Comparison of ENCODE assay signal across 11 mouse cellular contexts in the genomic region with DNA sequence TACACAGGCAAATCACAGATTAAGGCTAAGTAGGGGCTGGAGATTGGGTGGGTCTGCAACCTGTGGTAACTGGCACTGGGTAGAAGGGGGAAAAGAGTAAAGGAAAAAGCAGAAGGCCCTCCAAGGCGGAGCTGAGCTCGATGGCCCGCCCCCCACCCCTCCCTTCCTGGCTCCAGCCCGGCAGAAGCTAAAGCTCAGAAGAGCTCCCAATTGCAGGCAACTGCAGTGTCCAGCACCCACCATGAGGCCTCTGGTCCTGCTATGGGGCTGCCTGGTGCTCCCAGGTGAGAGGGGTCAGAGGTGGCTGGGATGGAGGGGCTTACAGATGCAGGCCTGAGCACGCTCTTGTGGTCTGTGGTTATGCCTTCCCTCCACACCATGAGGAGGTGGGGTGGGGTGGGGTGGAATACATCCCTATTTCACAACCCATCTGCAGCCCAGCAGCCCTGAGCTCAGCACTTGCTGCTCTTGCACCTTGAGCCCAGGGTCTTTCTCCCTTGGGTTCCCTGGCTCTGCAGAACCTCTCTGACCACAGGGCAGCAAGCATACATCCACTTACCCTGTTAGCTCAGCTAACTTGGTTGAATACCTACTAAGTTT. TPM values are rescaled to one million over a fixed set of nuclear protein-coding genes. Genes with fewer than 3 reads are reported as not detected.
DNase-seq lines count a peak whose midpoint lies in the region; ATAC-seq and TF ChIP-seq lines count a peak whose summit lies in the region.
"Had no signal": no experiment of that assay in that cellular context is flagged by ENCODE, and none has a peak within 500 bp of the region (broad histone marks: within the 10 kb centered on the region; RNA-seq: fewer than 3 reads in every experiment).

A gene (plus strand): TSS at position 160 of the 600 bp plus-strand sequence.

- 51% methylated on average over 5 of the region's 5 CpGs for WGBS in heart, embryonic 11.5 days (ENCODE audit: insufficient replicate concordance)
- WGBS in heart, embryonic 14.5 days, result 62% methylated on average over 4 of the region's 5 CpGs
- WGBS in neural tube, embryonic 15.5 days, result 72% methylated on average over 5 of the region's 5 CpGs
- 66% methylated on average over 5 of the region's 5 CpGs for WGBS in hindbrain, postnatal 0 days

- no peak within 1 kb of the TSS for H3K9ac ChIP-seq in heart, embryonic 11.5 days (ENCODE audit: low read depth, low read length)
- no peak within 1 kb of the TSS for H3K9ac ChIP-seq in heart, embryonic 14.5 days (ENCODE audit: low read length)
- H3K9ac ChIP-seq in neural tube, embryonic 15.5 days (replicated peaks), result no peak within 1 kb of the TSS
- H3K9ac ChIP-seq in hindbrain, postnatal 0 days (replicated peaks; ENCODE audit: low read length), result no peak within 1 kb of the TSS

- no peaks in the 10 kb centered on the region for H3K36me3 ChIP-seq in heart, embryonic 11.5 days (ENCODE audit: control insufficient read depth, insufficient read depth, low read length)
- H3K36me3 ChIP-seq in heart, embryonic 14.5 days (ENCODE audit: control insufficient read depth, insufficient read depth, low read length), result no peaks in the 10 kb centered on the region
- no peaks in the 10 kb centered on the region for H3K36me3 ChIP-seq in neural tube, embryonic 15.5 days
- no peaks in the 10 kb centered on the region for H3K36me3 ChIP-seq in hindbrain, postnatal 0 days (ENCODE audit: insufficient read depth, low read length)

- H3K27me3 ChIP-seq in heart, embryonic 11.5 days (ENCODE audit: control insufficient read depth, insufficient read depth, low read length), result 0 out of 2 replicates have a peak, but pooled peaks cover 2% of the 10 kb centered on the region
- no peaks in the 10 kb centered on the region for H3K27me3 ChIP-seq in heart, embryonic 14.5 days (ENCODE audit: control insufficient read depth, insufficient read depth, low read length)
- no peaks in the 10 kb centered on the region; the same call in 1 of the 2 replicates for H3K27me3 ChIP-seq in neural tube, embryonic 15.5 days (replicated peaks)
- no peaks in the 10 kb centered on the region for H3K27me3 ChIP-seq in hindbrain, postnatal 0 days (ENCODE audit: insufficient read depth, low read length)

- TF ChIP-seq CTCF in hindbrain, postnatal 0 days (IDR thresholded peaks at IDR 0.05; ENCODE audit: low read depth), result no peak

- H3K9me3 ChIP-seq in heart, embryonic 11.5 days (replicated peaks; ENCODE audit: control insufficient read depth, low read length), result peaks cover 9% of the 10 kb centered on the region
- peaks cover 13% of the 10 kb centered on the region for H3K9me3 ChIP-seq in heart, embryonic 14.5 days (ENCODE audit: control insufficient read depth, low read length)
- H3K9me3 ChIP-seq in neural tube, embryonic 15.5 days (replicated peaks), result no peaks in the 10 kb centered on the region
- 0 out of 2 replicates have a peak, but pooled peaks cover 4% of the 10 kb centered on the region for H3K9me3 ChIP-seq in hindbrain, postnatal 0 days (ENCODE audit: low read length)

- no peak within 1 kb of the TSS for H3K27ac ChIP-seq in heart, embryonic 11.5 days (ENCODE audit: low read depth, low read length)
- H3K27ac ChIP-seq in brown adipose tissue, adult 24 weeks (replicated peaks; ENCODE audit: low read depth, low read length), result peak within 1 kb of the TSS; percentile 97
- no peak within 1 kb of the TSS for H3K27ac ChIP-seq in heart, embryonic 14.5 days (replicated peaks in 1 of 2; ENCODE audit: control insufficient read depth in 1 of 2, insufficient read depth in 1 of 2, low read depth in 2 of 2, low read length in 2 of 2)
- no peak within 1 kb of the TSS for H3K27ac ChIP-seq in neural tube, embryonic 15.5 days (replicated peaks)
- no peak within 1 kb of the TSS for H3K27ac ChIP-seq in hindbrain, postnatal 0 days

- DNase-seq in heart, adult 18-20 months, result peak; percentile 54 to 56
- DNase-seq in 416B (ENCODE audit: low read depth), result peak; percentile 57
- DNase-seq in left cerebral cortex, postnatal 10 days (ENCODE audit: extremely low spot score in 1 of 2, low spot score in 2 of 2), result no peak
- DNase-seq in hindbrain, postnatal 0 days (ENCODE audit: low spot score), result no peak
- DNase-seq: cerebellum, adult 11-12 months; lung, postnatal 10 days had no signal

- no peaks in the 10 kb centered on the region for H3K4me1 ChIP-seq in heart, embryonic 11.5 days (ENCODE audit: control insufficient read depth, insufficient read depth, low read length)
- 0 out of 2 replicates have a peak, but pooled peaks cover 2% of the 10 kb centered on the region for H3K4me1 ChIP-seq in brown adipose tissue, adult 24 weeks (ENCODE audit: control insufficient read depth, insufficient read depth, insufficient read length, low read length)
- peaks cover 0 to 5% of the 10 kb centered on the region in 2 experiments; a peak in 1 of 4 replicates for H3K4me1 ChIP-seq in heart, embryonic 14.5 days (ENCODE audit: control insufficient read depth in 2 of 2, insufficient read depth in 2 of 2, low read length in 2 of 2)
- H3K4me1 ChIP-seq in neural tube, embryonic 15.5 days, result no peaks in the 10 kb centered on the region
- no peaks in the 10 kb centered on the region for H3K4me1 ChIP-seq in hindbrain, postnatal 0 days (ENCODE audit: insufficient read depth, low read length)

- H3K4me3 ChIP-seq in heart, embryonic 11.5 days (ENCODE audit: low read depth, low read length), result no peak within 1 kb of the TSS
- H3K4me3 ChIP-seq in brown adipose tissue, adult 24 weeks (ENCODE audit: insufficient read depth, low read depth, low read length), result peak within 1 kb of the TSS; percentile 85
- H3K4me3 ChIP-seq in heart, embryonic 14.5 days (ENCODE audit: control insufficient read depth in 1 of 2, insufficient read depth in 1 of 2, low read depth in 1 of 2, low read length in 2 of 2), result peak within 1 kb of the TSS; percentile 1 to 18; a peak in 2 of 4 replicates
- no peak within 1 kb of the TSS for H3K4me3 ChIP-seq in neural tube, embryonic 15.5 days (replicated peaks)
- no peak within 1 kb of the TSS for H3K4me3 ChIP-seq in hindbrain, postnatal 0 days (ENCODE audit: low read length)

- no peak for ATAC-seq in heart, embryonic 11.5 days (replicated peaks; ENCODE audit: insufficient number of reproducible peaks, low FRiP score, low TSS enrichment)
- ATAC-seq in heart, embryonic 14.5 days (ENCODE audit: insufficient number of reproducible peaks, insufficient read depth, low FRiP score, low read depth), result no peak
- no peak for ATAC-seq in neural tube, embryonic 15.5 days (ENCODE audit: low FRiP score)
- no peak for ATAC-seq in hindbrain, postnatal 0 days

- no peak within 1 kb of the TSS for H3K4me2 ChIP-seq in heart, embryonic 11.5 days
- peak within 1 kb of the TSS; percentile 37 for H3K4me2 ChIP-seq in heart, embryonic 14.5 days (ENCODE audit: low read length)
- no peak within 1 kb of the TSS for H3K4me2 ChIP-seq in neural tube, embryonic 15.5 days
- H3K4me2 ChIP-seq in hindbrain, postnatal 0 days (ENCODE audit: low read depth, low read length), result no peak within 1 kb of the TSS

- intact Hi-C loops in left cerebral cortex, postnatal 10 days (cut with DNase I), result no loop called here

RNA-seq across cellular contexts. Expression of the gene that starts here (rescaled TPM):
- 10 to 100 TPM; 49.0 to 52.9 TPM for total RNA-seq in heart, adult 18-20 months (2021)
- 0.70 and 0.79 TPM in 2 replicates for polyA plus RNA-seq in heart, embryonic 11.5 days (2014; fragmentation: Nextera tagmentation; extraction: Ambion mirVana)
- 37.7 and 46.4 TPM in 2 replicates for polyA plus RNA-seq in brown adipose tissue, adult 24 weeks (2012; ENCODE audit: insufficient read depth, insufficient read length, missing spikeins)
- polyA plus RNA-seq in heart, embryonic 14.5 days (2014; fragmentation: Nextera tagmentation; extraction: Ambion mirVana), result 4.2 and 4.8 TPM in 2 replicates
- 0.64 and 0.88 TPM in 2 replicates for polyA plus RNA-seq in neural tube, embryonic 15.5 days (2015; fragmentation: Nextera tagmentation; extraction: Ambion mirVana)
- not detected for total RNA-seq in left cerebral cortex, postnatal 10 days (2021)
- total RNA-seq in hindbrain, postnatal 0 days (2014; rRNA removed), result 0.05 and 0.29 TPM in 2 replicates
- 0.19 and 0.40 TPM in 2 replicates for polyA plus RNA-seq in hindbrain, postnatal 0 days (2015; fragmentation: Nextera tagmentation; extraction: Ambion mirVana)
- polyA plus RNA-seq: C2C12 had no signal

Comparison
In these comparisons a context has a peak if more than half of its experiments do, and no peak if none do; other contexts are left out.
1. RNA of the gene that starts here (total RNA-seq): 49.0 to 52.9 TPM in heart, adult 18-20 months; 0.05 to 0.29 TPM in hindbrain, postnatal 0 days and not detected in left cerebral cortex, postnatal 10 days; every median in the first group is over 10 times any median in the second.
2. H3K4me3 ChIP-seq: peak in brown adipose tissue, adult 24 weeks (single experiment) and heart, embryonic 14.5 days (2 of 2); none in heart, embryonic 11.5 days (single experiment), neural tube, embryonic 15.5 days (single experiment) and hindbrain, postnatal 0 days (single experiment).
3. DNase-seq: peak in heart, adult 18-20 months (2 of 2) and 416B (single experiment); none in left cerebral cortex, postnatal 10 days (0 of 2) and hindbrain, postnatal 0 days (single experiment).